ENCODE assay signal across 9 mouse cellular contexts in the genomic region with DNA sequence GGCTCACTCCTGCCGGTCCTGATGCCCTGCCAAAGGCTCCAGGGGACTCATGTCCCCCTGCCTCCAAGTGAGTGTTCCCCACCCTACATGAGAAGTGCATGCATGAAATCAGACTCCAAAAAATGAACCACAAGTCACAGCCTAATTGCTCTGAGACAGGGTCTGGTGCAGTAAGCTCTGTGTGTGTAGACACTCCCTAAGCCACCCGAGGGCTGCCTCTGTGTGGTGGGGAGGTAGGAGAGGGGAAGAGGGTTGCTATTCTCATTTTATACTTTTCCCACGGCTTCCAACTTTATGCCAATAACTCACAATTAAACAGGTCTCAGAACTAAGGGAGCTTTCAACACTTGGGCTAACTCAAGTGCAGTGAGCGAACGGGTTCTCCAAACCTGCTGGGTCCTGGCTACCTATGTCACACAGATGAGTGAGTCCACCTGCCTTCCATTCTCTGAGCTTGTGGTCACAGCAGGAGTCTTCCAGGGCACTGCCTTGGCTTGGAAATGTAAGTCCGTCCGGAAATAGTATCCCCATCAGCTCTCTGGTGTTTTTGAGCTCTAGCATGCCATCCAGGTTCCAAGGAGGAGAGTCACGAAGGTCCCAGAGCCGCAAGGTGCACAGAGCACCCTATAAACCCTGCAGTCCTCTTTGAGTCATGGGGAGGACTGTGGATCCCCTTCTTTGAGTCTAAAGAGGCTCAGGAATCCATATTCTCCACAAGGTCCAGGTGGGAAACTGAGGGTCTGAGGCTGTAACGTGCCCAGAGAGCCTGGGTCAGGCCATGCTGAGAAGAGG. TPM values are rescaled to one million over a fixed set of nuclear protein-coding genes. Genes with fewer than 3 reads are reported as not detected.
DNase-seq lines count a peak whose midpoint lies in the region; ATAC-seq and TF ChIP-seq lines count a peak whose summit lies in the region.
"Had no signal": no experiment of that assay in that cellular context is flagged by ENCODE, and none has a peak within 500 bp of the region (broad histone marks: within the 10 kb centered on the region; RNA-seq: fewer than 3 reads in every experiment).

No protein-coding gene starts in this region.

- H3K4me2 ChIP-seq in embryonic facial prominence, embryonic 12.5 days (replicated peaks), result no peak overlapping the region
- no peak overlapping the region for H3K4me2 ChIP-seq in kidney, postnatal 0 days (ENCODE audit: low read length)
- no peak overlapping the region for H3K4me2 ChIP-seq in intestine, embryonic 16.5 days (ENCODE audit: low read depth, low read length)
- no peak overlapping the region for H3K4me2 ChIP-seq in midbrain, embryonic 14.5 days (ENCODE audit: low read length)

- no peaks in the 10 kb centered on the region for H3K9me3 ChIP-seq in embryonic facial prominence, embryonic 12.5 days
- H3K9me3 ChIP-seq in embryonic facial prominence, embryonic 10.5 days, result no peaks in the 10 kb centered on the region
- no peaks in the 10 kb centered on the region for H3K9me3 ChIP-seq in kidney, postnatal 0 days (replicated peaks; ENCODE audit: low read length)
- H3K9me3 ChIP-seq in intestine, embryonic 16.5 days (ENCODE audit: control insufficient read depth, low read length), result no peaks in the 10 kb centered on the region
- no peaks in the 10 kb centered on the region for H3K9me3 ChIP-seq in midbrain, embryonic 14.5 days (ENCODE audit: control insufficient read depth, low read length)

- 0 out of 2 replicates have a peak overlapping the region, but pooled peaks have one; percentile 7 for H3K9ac ChIP-seq in embryonic facial prominence, embryonic 12.5 days
- H3K9ac ChIP-seq in kidney, postnatal 0 days (ENCODE audit: low read depth, low read length), result 0 out of 2 replicates have a peak overlapping the region, but pooled peaks have one; percentile 23
- H3K9ac ChIP-seq in intestine, embryonic 16.5 days (ENCODE audit: low read depth, low read length), result 0 out of 2 replicates have a peak overlapping the region, but pooled peaks have one; percentile 5
- H3K9ac ChIP-seq in midbrain, embryonic 14.5 days (replicated peaks; ENCODE audit: low read length), result no peak overlapping the region

- H3K36me3 ChIP-seq in embryonic facial prominence, embryonic 12.5 days, result no peaks in the 10 kb centered on the region
- no peaks in the 10 kb centered on the region for H3K36me3 ChIP-seq in embryonic facial prominence, embryonic 10.5 days (replicated peaks)
- H3K36me3 ChIP-seq in kidney, postnatal 0 days (ENCODE audit: insufficient read depth, low read length), result 0 out of 2 replicates have a peak, but pooled peaks cover 12% of the 10 kb centered on the region
- H3K36me3 ChIP-seq in intestine, embryonic 16.5 days (ENCODE audit: control insufficient read depth, insufficient read depth, low read length), result no peaks in the 10 kb centered on the region
- H3K36me3 ChIP-seq in midbrain, embryonic 14.5 days (ENCODE audit: control insufficient read depth, insufficient read depth, low read length), result no peaks in the 10 kb centered on the region

- TF ChIP-seq CTCF in kidney, postnatal 0 days (IDR thresholded peaks at IDR 0.05; ENCODE audit: low read depth), result no peak

- no peak overlapping the region for H3K4me3 ChIP-seq in embryonic facial prominence, embryonic 12.5 days
- no peak overlapping the region for H3K4me3 ChIP-seq in embryonic facial prominence, embryonic 10.5 days
- no peak overlapping the region for H3K4me3 ChIP-seq in kidney, postnatal 0 days (replicated peaks; ENCODE audit: low read depth, low read length)
- no peak overlapping the region for H3K4me3 ChIP-seq in intestine, embryonic 16.5 days (ENCODE audit: low read length)
- H3K4me3 ChIP-seq in midbrain, embryonic 14.5 days (replicated peaks; ENCODE audit: low read depth, low read length), result no peak overlapping the region

- ATAC-seq in embryonic facial prominence, embryonic 12.5 days (ENCODE audit: insufficient number of reproducible peaks, insufficient read depth, low FRiP score, low TSS enrichment), result no peak
- no peak for ATAC-seq in kidney, postnatal 0 days (replicated peaks; ENCODE audit: low FRiP score, low read depth)
- no peak for ATAC-seq in intestine, embryonic 16.5 days
- no peak for ATAC-seq in midbrain, embryonic 14.5 days (ENCODE audit: low FRiP score, low TSS enrichment)

- WGBS in embryonic facial prominence, embryonic 12.5 days, result 72% methylated on average over 10 of the region's 10 CpGs
- WGBS in embryonic facial prominence, embryonic 10.5 days, result 77% methylated on average over 10 of the region's 10 CpGs
- 71% methylated on average over 10 of the region's 10 CpGs for WGBS in kidney, postnatal 0 days
- 86% methylated on average over 10 of the region's 10 CpGs for WGBS in intestine, embryonic 16.5 days
- 87% methylated on average over 10 of the region's 10 CpGs for WGBS in midbrain, embryonic 14.5 days

- H3K4me1 ChIP-seq in embryonic facial prominence, embryonic 12.5 days, result peaks cover 26% of the 10 kb centered on the region
- peaks cover 40% of the 10 kb centered on the region for H3K4me1 ChIP-seq in embryonic facial prominence, embryonic 10.5 days
- peaks cover 18% of the 10 kb centered on the region for H3K4me1 ChIP-seq in kidney, postnatal 0 days (replicated peaks; ENCODE audit: insufficient read depth, low read length)
- H3K4me1 ChIP-seq in intestine, embryonic 16.5 days (ENCODE audit: control insufficient read depth, insufficient read depth, low read length), result peaks cover 26% of the 10 kb centered on the region
- H3K4me1 ChIP-seq in midbrain, embryonic 14.5 days (ENCODE audit: control insufficient read depth, insufficient read depth, low read length), result 0 out of 2 replicates have a peak, but pooled peaks cover 5% of the 10 kb centered on the region

- no peak overlapping the region for H3K27ac ChIP-seq in embryonic facial prominence, embryonic 12.5 days
- H3K27ac ChIP-seq in embryonic facial prominence, embryonic 10.5 days (replicated peaks), result no peak overlapping the region
- H3K27ac ChIP-seq in kidney, postnatal 0 days, result peak overlapping the region; percentile 58
- no peak overlapping the region for H3K27ac ChIP-seq in intestine, embryonic 16.5 days (ENCODE audit: low read length)
- H3K27ac ChIP-seq in midbrain, embryonic 14.5 days (replicated peaks; ENCODE audit: low read depth, low read length), result no peak overlapping the region

- no peak for DNase-seq in embryonic facial prominence, embryonic 10.5 days (ENCODE audit: low spot score)
- DNase-seq in kidney, postnatal 0 days (ENCODE audit: low spot score), result no peak
- no peak for DNase-seq in kidney, adult 8-10 months
- DNase-seq in brain, adult 2 months (ENCODE audit: low read depth, low spot score), result peak; percentile 91
- DNase-seq in spleen, adult 18-20 months, result no peak
- DNase-seq in midbrain, embryonic 14.5 days, result no peak
- DNase-seq: B cell, adult 2 months had no signal

- H3K27me3 ChIP-seq in embryonic facial prominence, embryonic 12.5 days, result no peaks in the 10 kb centered on the region
- no peaks in the 10 kb centered on the region for H3K27me3 ChIP-seq in embryonic facial prominence, embryonic 10.5 days (replicated peaks; ENCODE audit: low read depth, poor library complexity, severe bottlenecking)
- no peaks in the 10 kb centered on the region for H3K27me3 ChIP-seq in kidney, postnatal 0 days (ENCODE audit: insufficient read depth, low read length)
- no peaks in the 10 kb centered on the region for H3K27me3 ChIP-seq in intestine, embryonic 16.5 days (replicated peaks; ENCODE audit: control insufficient read depth, insufficient read depth, low read length)
- H3K27me3 ChIP-seq in midbrain, embryonic 14.5 days (ENCODE audit: control insufficient read depth, insufficient read depth, low read length), result no peaks in the 10 kb centered on the region

RNA-seq across cellular contexts. Expression of a gene that starts 50.1 kb away (rescaled TPM):
- 35.3 and 41.4 TPM in 2 replicates for polyA plus RNA-seq in embryonic facial prominence, embryonic 12.5 days (2016; fragmentation: Nextera tagmentation; extraction: Ambion mirVana)
- polyA plus RNA-seq in embryonic facial prominence, embryonic 10.5 days (2016; fragmentation: Nextera tagmentation; extraction: Ambion mirVana), result 44.6 and 45.4 TPM in 2 replicates
- polyA plus RNA-seq in kidney, postnatal 0 days (2015; fragmentation: Nextera tagmentation; extraction: Ambion mirVana), result 31.6 and 35.9 TPM in 2 replicates
- 31.1 and 31.7 TPM in 2 replicates for polyA plus RNA-seq in intestine, embryonic 16.5 days (2015; fragmentation: Nextera tagmentation; extraction: Ambion mirVana)
- 8.3 and 12.2 TPM in 2 replicates for polyA plus RNA-seq in midbrain, embryonic 14.5 days (2014; fragmentation: Nextera tagmentation; extraction: Ambion mirVana)

RNA-seq across cellular contexts. Expression of a gene that starts 52.6 kb away (rescaled TPM):
- 2.0 and 3.1 TPM in 2 replicates for polyA plus RNA-seq in embryonic facial prominence, embryonic 12.5 days (2016; fragmentation: Nextera tagmentation; extraction: Ambion mirVana)
- 2.5 and 2.9 TPM in 2 replicates for polyA plus RNA-seq in embryonic facial prominence, embryonic 10.5 days (2016; fragmentation: Nextera tagmentation; extraction: Ambion mirVana)
- polyA plus RNA-seq in kidney, postnatal 0 days (2015; fragmentation: Nextera tagmentation; extraction: Ambion mirVana), result 19.9 and 24.5 TPM in 2 replicates
- 3.4 and 4.1 TPM in 2 replicates for polyA plus RNA-seq in intestine, embryonic 16.5 days (2015; fragmentation: Nextera tagmentation; extraction: Ambion mirVana)
- polyA plus RNA-seq in midbrain, embryonic 14.5 days (2014; fragmentation: Nextera tagmentation; extraction: Ambion mirVana), result 0.73 and 1.2 TPM in 2 replicates

RNA-seq across cellular contexts. Expression of a gene that starts 53.8 kb away (rescaled TPM):
- polyA plus RNA-seq in embryonic facial prominence, embryonic 12.5 days (2016; fragmentation: Nextera tagmentation; extraction: Ambion mirVana), result 78.8 and 80.0 TPM in 2 replicates
- polyA plus RNA-seq in embryonic facial prominence, embryonic 10.5 days (2016; fragmentation: Nextera tagmentation; extraction: Ambion mirVana), result 72.0 and 74.9 TPM in 2 replicates
- polyA plus RNA-seq in kidney, postnatal 0 days (2015; fragmentation: Nextera tagmentation; extraction: Ambion mirVana), result 63.5 and 65.1 TPM in 2 replicates
- 58.9 and 64.3 TPM in 2 replicates for polyA plus RNA-seq in intestine, embryonic 16.5 days (2015; fragmentation: Nextera tagmentation; extraction: Ambion mirVana)
- polyA plus RNA-seq in midbrain, embryonic 14.5 days (2014; fragmentation: Nextera tagmentation; extraction: Ambion mirVana), result 73.5 and 78.2 TPM in 2 replicates
